Mouse (Mus musculus): Measurements from ENCODE around the gene Map3k3. TPM values are rescaled to one million over a fixed set of nuclear protein-coding genes. Genes with fewer than 3 reads are reported as not detected.
"Not testable (repeated sequence)": the region's sequence is repeated elsewhere in the genome, so short reads cannot be mapped to it uniquely, and the experiment has no call there.

Gene Map3k3
- total RNA-seq, 2 experiments from 2014 or later, result 26.7 to 27.7 TPM

DNA sequence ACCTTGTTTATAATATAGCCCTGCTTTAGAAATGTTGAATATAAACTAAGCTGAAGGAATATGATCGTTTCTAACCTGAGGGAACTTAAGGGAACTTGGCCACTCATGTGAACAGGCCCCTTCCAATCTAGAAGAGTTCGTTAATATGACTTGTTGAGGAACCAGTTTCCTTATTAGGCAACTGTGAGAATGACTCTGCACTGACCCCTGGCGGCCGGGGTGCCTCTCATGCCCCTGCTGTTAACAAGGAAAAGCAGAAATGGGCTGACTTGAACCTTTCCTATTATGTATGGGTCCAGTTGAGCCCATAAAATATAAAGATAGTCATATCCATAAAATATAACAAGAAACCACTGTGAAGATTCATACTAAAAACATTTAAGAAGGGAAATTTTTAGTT, 8.1 kb upstream of the Map3k3 start:
- peak; percentile 67 to 74 for DNase-seq (ENCODE audit: low spot score in 2 of 2)

GRCm38 (mm10) chr11:106084911-106085561, 623 bp downstream of the Map3k3 start:
- peak; percentile 74 to 79 for DNase-seq (ENCODE audit: low spot score in 2 of 2)

- no peak for DNase-seq (ENCODE audit: low spot score in 2 of 2)
Measured at GRCm38 (mm10) chr11:106098223-106098622, 13.8 kb downstream of the Map3k3 start.

DNA sequence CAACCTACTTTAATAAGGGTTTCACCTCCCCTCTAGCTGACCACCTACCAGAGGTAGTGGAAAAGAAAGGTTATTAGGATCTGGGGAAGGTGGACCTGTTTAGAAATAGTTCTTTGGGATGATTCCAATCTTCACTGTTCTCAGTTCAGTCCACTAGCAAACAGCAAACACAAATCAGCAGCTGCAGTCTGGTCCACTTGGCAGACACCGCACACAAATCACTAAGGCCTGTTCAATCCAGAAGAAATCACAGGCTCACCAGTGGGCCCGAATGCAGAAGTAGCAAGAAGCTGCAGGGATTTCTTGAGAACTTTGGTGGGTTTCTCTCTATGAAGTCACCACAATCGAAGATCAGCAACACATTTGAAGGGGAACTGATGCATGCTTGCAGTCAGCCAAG, 18.5 kb downstream of the Map3k3 start:
- no peak for DNase-seq (ENCODE audit: low spot score in 2 of 2)

GRCm38 (mm10) chr11:106106047-106106587, 21.7 kb downstream of the Map3k3 start:
- DNase-seq (ENCODE audit: low spot score in 2 of 2), result no peak

DNA sequence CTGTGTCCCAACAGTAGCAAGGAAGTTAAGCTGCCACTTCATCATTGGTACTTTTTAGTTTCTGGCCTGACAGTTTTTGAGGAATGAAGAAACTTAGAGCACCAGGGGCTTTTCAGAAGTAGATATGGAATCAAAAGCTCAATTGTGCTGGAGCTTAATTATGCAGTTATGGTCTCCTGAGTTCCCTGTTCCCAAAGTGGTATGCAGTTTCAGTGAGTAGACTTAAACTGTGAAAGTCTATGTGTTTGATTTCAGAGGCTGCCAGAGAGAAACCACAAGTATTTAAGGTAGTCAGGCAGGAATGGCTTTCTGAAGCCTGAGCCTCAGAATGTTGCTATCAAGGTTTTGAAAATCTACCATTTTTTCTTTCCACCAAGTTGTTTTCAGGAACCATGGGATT, 27.3 kb downstream of the Map3k3 start:
- DNase-seq (ENCODE audit: low spot score in 2 of 2), result no peak

- no peak for DNase-seq (ENCODE audit: low spot score in 2 of 2)
Measured at GRCm38 (mm10) chr11:106122221-106122620, 37.8 kb downstream of the Map3k3 start.

DNA sequence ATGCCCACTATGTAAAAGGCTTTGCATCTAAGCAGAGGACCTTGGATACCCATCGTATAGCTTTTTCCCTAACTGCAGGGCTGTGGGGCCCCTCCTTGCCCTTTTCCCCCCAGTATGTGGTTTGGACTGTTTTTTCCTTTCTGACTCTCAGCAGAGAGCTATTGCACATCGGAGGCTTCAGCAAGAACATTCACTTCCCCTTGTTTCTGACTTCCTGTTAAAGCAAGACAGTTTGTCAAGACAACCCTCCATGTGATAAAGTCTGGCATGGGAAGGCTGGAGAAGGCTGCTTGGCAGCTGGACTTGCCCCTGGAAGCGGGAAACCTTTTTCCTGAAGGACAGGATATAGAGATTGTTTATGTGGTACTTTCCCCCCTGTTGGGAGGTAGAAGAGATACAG, 38.3 kb downstream of the Map3k3 start:
- DNase-seq (ENCODE audit: low spot score in 2 of 2), result no peak

GRCm38 (mm10) chr11:106124784-106125183, 40.4 kb downstream of the Map3k3 start:
- DNase-seq (ENCODE audit: low spot score in 2 of 2), result no peak

DNA sequence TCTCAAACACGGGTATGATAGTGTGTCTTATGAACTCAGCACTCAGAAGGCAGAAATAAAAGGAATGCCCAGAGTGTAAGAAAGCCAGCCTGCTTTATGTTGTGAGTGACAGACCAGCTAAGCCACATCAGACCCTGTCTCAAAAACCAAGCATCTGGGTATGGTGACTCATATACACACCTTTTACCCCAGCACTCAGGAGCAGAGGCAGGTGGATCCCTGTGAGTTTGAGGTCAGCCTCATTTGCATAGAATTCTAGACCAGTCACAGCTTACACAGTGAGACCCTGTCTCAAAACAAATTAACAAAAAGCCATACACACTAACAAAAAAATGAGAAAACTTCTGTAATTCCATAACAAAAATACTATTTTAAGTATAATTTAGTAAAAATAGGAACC, 41.4 kb downstream of the Map3k3 start:
- DNase-seq (ENCODE audit: low spot score in 2 of 2), result no peak

DNA sequence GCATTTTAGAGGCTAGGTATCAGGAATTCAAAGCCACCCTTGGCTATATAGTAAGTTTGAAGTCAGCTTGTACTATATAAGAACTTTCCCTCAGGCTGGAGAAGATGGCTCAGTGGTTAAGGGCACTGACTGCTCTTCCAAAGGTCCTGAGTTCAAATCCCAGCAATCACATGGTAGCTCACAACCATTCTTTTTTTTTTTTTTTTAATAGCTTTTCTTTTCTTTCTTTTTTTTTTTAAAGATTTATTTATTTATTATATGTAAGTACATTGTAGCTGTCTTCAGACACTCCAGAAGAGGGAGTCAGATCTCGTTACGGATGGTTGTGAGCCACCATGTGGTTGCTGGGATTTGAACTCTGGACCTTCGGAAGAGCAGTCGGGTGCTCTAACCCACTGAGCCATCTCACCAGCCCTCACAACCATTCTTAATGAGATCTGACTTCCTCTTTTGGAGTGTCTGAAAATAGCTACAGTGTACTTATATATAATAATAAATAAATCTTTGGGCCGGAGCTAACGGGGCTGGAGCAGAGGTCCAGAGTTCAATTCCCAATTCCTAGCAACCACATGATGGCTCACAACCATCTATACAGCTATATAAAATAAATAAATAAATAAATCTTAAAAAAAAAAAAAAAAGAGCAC, 42.4 kb downstream of the Map3k3 start:
- not testable (repeated sequence) for DNase-seq (ENCODE audit: low spot score in 2 of 2)

DNA sequence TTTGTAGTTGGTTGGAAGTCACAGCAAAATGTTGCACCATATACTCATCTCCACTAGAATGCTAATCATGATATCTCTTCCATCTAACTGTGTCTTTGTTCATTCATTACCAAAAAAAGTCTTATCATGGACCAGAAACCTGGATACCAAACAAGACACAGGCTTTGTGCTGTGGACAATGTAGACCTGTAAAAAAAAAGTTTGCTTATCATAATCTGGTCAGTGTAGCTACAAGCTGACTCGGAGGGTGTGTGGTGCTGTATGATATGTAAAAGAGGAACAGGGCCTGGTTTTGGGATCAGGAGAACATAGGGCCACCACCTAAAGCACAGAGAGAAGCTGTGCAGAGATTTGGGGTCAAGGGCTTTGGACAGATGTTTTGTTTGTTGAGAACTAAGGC, 45.1 kb downstream of the Map3k3 start:
- no peak for DNase-seq (ENCODE audit: low spot score in 2 of 2)

DNA sequence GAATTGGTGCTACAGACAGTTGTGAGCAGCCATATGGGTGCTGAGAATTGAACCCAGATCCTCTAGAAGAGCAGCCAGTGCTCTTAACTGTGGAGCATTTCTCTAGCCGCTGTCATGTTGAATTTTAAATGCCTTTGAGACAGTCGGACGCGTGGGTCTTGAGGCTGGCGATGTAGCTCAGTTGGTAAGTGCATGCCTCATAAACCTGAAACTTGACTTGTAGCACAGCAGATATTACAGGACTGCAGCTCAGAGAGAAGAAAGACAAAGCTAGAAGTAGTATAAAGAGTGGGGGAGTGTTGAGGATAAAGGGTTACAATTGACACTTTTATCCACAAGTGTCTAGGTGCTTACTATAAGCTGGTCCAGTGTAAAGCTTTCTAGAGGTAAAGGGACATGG, 48.1 kb downstream of the Map3k3 start:
- DNase-seq (ENCODE audit: low spot score in 2 of 2), result no peak

DNA sequence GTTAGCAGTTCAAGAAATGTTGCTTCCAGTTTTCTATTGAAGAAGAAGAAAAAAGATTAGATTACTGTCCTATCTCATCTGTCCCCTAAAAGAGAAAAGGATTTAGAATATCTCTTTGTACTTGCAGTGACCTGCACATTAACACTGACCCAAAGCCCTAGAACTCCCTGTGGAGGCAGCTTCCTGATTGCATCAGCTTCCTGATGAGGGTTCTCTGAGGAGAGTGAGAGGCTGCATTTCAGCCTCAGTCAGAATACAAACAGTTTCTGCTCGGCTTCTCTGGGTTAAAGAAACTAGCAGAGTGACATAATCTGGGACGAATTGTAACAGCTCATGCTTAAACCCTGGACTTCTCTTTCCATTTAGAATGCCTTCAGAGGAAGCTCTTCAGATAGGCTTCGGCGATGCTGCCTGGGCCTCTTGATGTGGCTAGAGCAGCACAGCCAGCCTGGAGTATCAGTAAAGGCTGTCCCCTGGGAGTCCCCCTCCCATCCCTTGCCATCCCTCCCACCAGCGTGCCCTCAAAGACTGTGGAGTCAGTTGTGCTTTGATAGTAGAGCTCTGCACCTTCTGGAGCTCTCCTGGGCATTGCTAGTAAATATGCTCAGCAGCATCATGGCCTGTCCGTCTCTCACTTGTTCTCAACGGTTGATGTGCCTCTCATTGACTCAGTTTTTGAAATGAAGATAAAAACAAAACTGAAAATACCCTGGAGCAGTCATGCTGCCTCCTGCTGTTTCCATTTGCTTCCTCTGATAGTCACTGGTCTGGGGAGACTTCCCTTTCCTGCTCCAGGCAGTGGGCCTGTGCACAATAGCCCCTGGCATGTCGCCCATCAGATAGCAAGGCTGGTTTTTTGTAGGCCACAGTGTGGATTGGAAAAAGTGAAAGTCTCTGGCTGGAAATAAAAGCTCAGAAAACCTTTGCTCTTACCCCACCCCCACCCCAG, 50.4 kb downstream of the Map3k3 start:
- peak; percentile 46 to 54 for DNase-seq (ENCODE audit: low spot score in 2 of 2)

DNA sequence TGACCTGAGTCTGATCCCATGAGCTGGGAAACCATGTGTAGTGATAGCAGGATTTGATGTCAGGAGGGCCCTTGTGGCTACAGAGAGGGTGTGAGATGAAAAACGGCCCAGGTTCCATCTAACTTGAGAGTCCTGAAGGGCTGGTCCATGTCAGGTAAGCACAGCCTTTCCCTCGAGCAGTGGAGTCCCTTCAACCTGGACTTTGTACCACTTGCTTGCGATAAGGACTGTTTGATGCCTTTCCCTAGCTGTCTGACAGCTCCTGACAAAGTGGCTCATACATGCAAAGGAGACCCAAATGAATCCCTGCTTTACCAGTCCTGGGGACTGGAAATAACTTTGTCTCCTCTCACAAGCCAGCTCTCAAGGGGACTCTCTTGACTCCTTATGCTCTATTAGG, 66.8 kb downstream of the Map3k3 start:
- no peak for DNase-seq (ENCODE audit: low spot score in 2 of 2)

DNA sequence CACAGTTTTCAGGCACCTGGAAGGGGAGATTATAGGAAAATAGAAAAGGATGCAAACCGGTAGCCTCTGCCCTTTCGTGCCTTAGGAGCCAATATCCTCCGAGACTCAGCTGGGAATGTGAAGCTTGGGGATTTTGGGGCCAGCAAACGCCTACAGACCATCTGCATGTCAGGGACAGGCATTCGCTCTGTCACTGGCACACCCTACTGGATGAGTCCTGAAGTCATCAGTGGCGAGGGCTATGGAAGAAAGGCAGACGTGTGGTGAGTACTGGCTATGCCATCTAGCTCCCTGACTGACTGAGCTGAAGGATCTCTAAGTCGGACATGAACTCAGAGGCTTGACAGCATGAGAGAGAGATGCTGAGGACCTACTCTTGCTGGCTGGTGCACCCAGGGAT, 67.7 kb downstream of the Map3k3 start:
- DNase-seq (ENCODE audit: low spot score in 2 of 2), result peak; percentile 49

- no peak for DNase-seq (ENCODE audit: low spot score in 2 of 2)
Measured at GRCm38 (mm10) chr11:106154091-106154490, 69.7 kb downstream of the Map3k3 start.

DNA sequence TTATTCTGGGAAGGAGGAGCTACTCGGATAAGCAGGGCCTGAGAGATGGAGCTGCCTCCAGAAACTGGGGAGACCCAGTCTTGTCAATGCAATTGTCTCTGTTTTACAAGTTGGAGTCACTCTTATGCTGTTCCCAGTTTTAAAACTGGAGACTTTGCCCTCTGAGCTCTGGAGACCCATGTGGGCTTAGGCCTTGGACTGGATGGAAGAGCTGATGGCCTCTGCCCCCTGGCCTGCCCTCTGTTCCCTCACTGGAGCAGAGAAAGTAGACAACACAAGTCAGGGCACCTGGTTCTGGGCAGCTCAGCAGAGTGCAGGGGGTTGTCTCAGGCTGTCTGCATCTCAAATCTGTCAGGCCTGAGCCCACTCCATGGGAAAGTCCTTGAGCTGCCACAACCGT, 70.4 kb downstream of the Map3k3 start:
- no peak for DNase-seq (ENCODE audit: low spot score in 2 of 2)

DNA sequence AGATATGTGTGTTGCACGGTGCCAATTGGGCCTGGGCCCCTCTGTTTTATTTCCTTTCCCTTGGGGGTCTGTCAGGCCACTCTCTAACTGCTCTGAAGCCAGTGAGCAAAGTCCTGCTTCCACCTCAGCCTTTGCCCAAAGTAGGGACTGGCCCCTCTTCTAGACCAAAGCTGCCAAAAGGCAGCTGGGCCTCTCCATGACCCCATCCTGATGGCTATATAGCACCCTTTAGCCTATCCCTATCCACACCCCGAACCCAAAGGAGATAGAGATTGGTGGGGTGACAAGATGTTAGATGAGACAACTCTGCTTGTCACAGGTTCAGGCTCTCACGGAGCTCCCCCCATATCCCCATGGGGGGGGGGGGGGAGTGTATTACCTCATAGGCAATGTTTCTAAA, 71.3 kb downstream of the Map3k3 start:
- DNase-seq (ENCODE audit: low spot score in 2 of 2), result no peak

GRCm38 (mm10) chr11:106156257-106156656, 71.8 kb downstream of the Map3k3 start:
- DNase-seq (ENCODE audit: low spot score in 2 of 2), result no peak

DNA sequence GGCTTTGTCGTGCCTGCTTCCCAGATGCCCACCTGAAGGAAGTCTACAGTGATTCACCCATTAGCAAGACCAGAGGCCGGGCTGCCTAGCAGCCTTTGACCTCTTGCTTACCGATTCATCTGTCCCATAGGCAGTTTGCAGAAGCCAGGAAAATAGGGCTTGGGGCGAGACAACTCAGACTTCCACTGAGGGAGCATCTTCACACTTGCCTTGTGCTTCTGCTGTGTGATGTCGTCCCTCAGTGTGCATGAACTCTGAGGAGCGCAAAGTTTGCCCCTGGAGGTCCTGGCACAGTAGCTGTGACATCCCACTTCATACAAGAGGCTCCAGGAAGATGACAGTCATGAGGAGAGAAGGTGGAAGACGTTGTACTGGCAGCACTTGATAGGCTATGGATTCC, 72.7 kb downstream of the Map3k3 start:
- no peak for DNase-seq (ENCODE audit: low spot score in 2 of 2)

All from layer of hippocampus, postnatal 10 days (tissue).